ENCODE assay signal across 27 mouse cellular contexts in the genomic region with DNA sequence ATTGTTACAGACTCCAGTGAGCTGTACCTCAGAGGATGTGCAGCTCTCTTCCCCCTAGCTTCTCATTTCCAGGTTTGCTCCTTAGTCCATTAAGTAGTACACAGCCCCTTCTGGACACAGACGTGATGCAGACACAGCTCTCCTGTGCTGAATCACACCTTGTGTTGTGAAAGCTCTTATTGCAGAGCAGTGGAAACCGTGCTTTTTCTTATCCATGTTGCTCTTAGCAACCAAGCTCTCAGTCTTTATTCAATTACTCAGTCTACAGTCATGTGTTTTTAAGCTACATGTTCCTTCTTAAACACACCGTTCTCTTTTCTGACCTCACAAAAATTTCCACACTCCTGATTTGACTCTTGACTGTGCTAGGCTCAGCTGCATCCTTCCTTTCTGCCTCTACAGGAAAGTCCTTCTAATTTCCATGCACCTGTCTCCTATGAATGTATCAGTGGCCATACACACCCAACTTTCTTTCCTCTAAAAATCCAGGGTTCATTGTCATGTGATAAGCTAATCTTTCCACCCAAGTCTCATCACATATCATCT.
DNase-seq lines count a peak whose midpoint lies in the region; ATAC-seq and TF ChIP-seq lines count a peak whose summit lies in the region.
"Had no signal": no experiment of that assay in that cellular context is flagged by ENCODE, and none has a peak within 500 bp of the region (broad histone marks: within the 10 kb centered on the region; RNA-seq: fewer than 3 reads in every experiment).

No protein-coding gene starts in this region.

- no peaks in the 10 kb centered on the region for H3K4me1 ChIP-seq in forebrain, postnatal 0 days (ENCODE audit: insufficient read depth)
- H3K4me1 ChIP-seq in forebrain, embryonic 15.5 days, result no peaks in the 10 kb centered on the region
- no peaks in the 10 kb centered on the region for H3K4me1 ChIP-seq in midbrain, postnatal 0 days (ENCODE audit: insufficient read depth, low read length)
- H3K4me1 ChIP-seq in midbrain, embryonic 15.5 days, result no peaks in the 10 kb centered on the region
- no peaks in the 10 kb centered on the region for H3K4me1 ChIP-seq in heart, adult 2 months (ENCODE audit: control insufficient read depth, insufficient read depth, low read length)
- H3K4me1 ChIP-seq: embryonic facial prominence, embryonic 13.5 days; forebrain, embryonic 12.5 days; hindbrain, embryonic 12.5 days; hindbrain, embryonic 15.5 days had no signal

- no peak overlapping the region for H3K4me2 ChIP-seq in forebrain, postnatal 0 days (ENCODE audit: low read depth)
- no peak overlapping the region for H3K4me2 ChIP-seq in forebrain, embryonic 15.5 days (replicated peaks)
- no peak overlapping the region for H3K4me2 ChIP-seq in midbrain, postnatal 0 days (ENCODE audit: low read depth, low read length, poor library complexity, severe bottlenecking)
- H3K4me2 ChIP-seq in midbrain, embryonic 15.5 days, result no peak overlapping the region
- H3K4me2 ChIP-seq: embryonic facial prominence, embryonic 13.5 days; forebrain, embryonic 12.5 days; heart, embryonic 11.5 days; hindbrain, embryonic 12.5 days; hindbrain, embryonic 15.5 days had no signal

- no peaks in the 10 kb centered on the region for H3K79me2 ChIP-seq in heart, adult 2 months (replicated peaks; ENCODE audit: control insufficient read depth, insufficient read depth, low read length)

- peak; percentile 64 for ATAC-seq in forebrain, postnatal 0 days
- ATAC-seq in forebrain, embryonic 15.5 days (replicated peaks), result no peak
- ATAC-seq in midbrain, postnatal 0 days (ENCODE audit: low FRiP score), result no peak
- no peak for ATAC-seq in midbrain, embryonic 15.5 days (replicated peaks)
- ATAC-seq: forebrain, embryonic 16.5 days; inflammation-experienced regulatory T-cells, adult 6 months; intestine, embryonic 16.5 days had no signal

- no peak for TF ChIP-seq CTCF in forebrain, postnatal 0 days (IDR thresholded peaks at IDR 0.05; ENCODE audit: low read depth)
- no peak for TF ChIP-seq CTCF in midbrain, postnatal 0 days (IDR thresholded peaks at IDR 0.05)
- no peak for TF ChIP-seq CTCF in heart, adult 2 months (IDR thresholded peaks at IDR 0.05)

- H3K9ac ChIP-seq in forebrain, postnatal 0 days, result no peak overlapping the region
- H3K9ac ChIP-seq in forebrain, embryonic 15.5 days (replicated peaks), result no peak overlapping the region
- H3K9ac ChIP-seq in midbrain, postnatal 0 days (replicated peaks; ENCODE audit: low read length, poor library complexity, severe bottlenecking), result no peak overlapping the region
- no peak overlapping the region for H3K9ac ChIP-seq in midbrain, embryonic 15.5 days
- H3K9ac ChIP-seq in heart, adult 2 months (ENCODE audit: low read depth, low read length), result no peak overlapping the region
- H3K9ac ChIP-seq: embryonic facial prominence, embryonic 13.5 days; forebrain, embryonic 12.5 days; hindbrain, embryonic 12.5 days; hindbrain, embryonic 15.5 days had no signal

- no peak overlapping the region for H3K4me3 ChIP-seq in forebrain, postnatal 0 days (ENCODE audit: low read depth, low read length)
- H3K4me3 ChIP-seq in forebrain, embryonic 15.5 days, result no peak overlapping the region
- no peak overlapping the region for H3K4me3 ChIP-seq in midbrain, postnatal 0 days (ENCODE audit: low read depth, low read length)
- no peak overlapping the region for H3K4me3 ChIP-seq in midbrain, embryonic 15.5 days
- H3K4me3 ChIP-seq in heart, adult 2 months, result no peak overlapping the region
- H3K4me3 ChIP-seq: embryonic facial prominence, embryonic 10.5 days; embryonic facial prominence, embryonic 13.5 days; erythroblast, embryonic 14.5 days; forebrain, embryonic 12.5 days; gastrocnemius, adult 2 months; hindbrain, embryonic 12.5 days; hindbrain, embryonic 15.5 days had no signal

- no peaks in the 10 kb centered on the region for H3K27me3 ChIP-seq in forebrain, postnatal 0 days (ENCODE audit: insufficient read depth, low read length)
- no peaks in the 10 kb centered on the region for H3K27me3 ChIP-seq in forebrain, embryonic 15.5 days
- no peaks in the 10 kb centered on the region for H3K27me3 ChIP-seq in midbrain, postnatal 0 days (ENCODE audit: insufficient read depth, low read length)
- H3K27me3 ChIP-seq in midbrain, embryonic 15.5 days (replicated peaks), result no peaks in the 10 kb centered on the region
- no peaks in the 10 kb centered on the region for H3K27me3 ChIP-seq in heart, adult 2 months (ENCODE audit: control insufficient read depth, insufficient read depth, low read length)
- H3K27me3 ChIP-seq: embryonic facial prominence, embryonic 13.5 days; forebrain, embryonic 12.5 days; hindbrain, embryonic 12.5 days; hindbrain, embryonic 15.5 days had no signal

- H3K27ac ChIP-seq in forebrain, postnatal 0 days (ENCODE audit: low read depth, low read length), result no peak overlapping the region
- no peak overlapping the region for H3K27ac ChIP-seq in forebrain, embryonic 15.5 days (replicated peaks)
- H3K27ac ChIP-seq in midbrain, postnatal 0 days (ENCODE audit: low read depth, low read length), result no peak overlapping the region
- H3K27ac ChIP-seq in midbrain, embryonic 15.5 days, result no peak overlapping the region
- no peak overlapping the region for H3K27ac ChIP-seq in heart, adult 2 months
- H3K27ac ChIP-seq: embryonic facial prominence, embryonic 10.5 days; embryonic facial prominence, embryonic 13.5 days; forebrain, embryonic 12.5 days; gastrocnemius, adult 2 months; hindbrain, embryonic 12.5 days; hindbrain, embryonic 15.5 days had no signal

- no peaks in the 10 kb centered on the region for H3K36me3 ChIP-seq in forebrain, postnatal 0 days (ENCODE audit: insufficient read depth)
- no peaks in the 10 kb centered on the region for H3K36me3 ChIP-seq in forebrain, embryonic 15.5 days
- H3K36me3 ChIP-seq in midbrain, postnatal 0 days (ENCODE audit: insufficient read depth, low read length), result no peaks in the 10 kb centered on the region
- no peaks in the 10 kb centered on the region for H3K36me3 ChIP-seq in midbrain, embryonic 15.5 days (replicated peaks)
- H3K36me3 ChIP-seq in heart, adult 2 months (ENCODE audit: control insufficient read depth, insufficient read depth, low read length), result no peaks in the 10 kb centered on the region
- H3K36me3 ChIP-seq: embryonic facial prominence, embryonic 10.5 days; embryonic facial prominence, embryonic 13.5 days; forebrain, embryonic 12.5 days; G1E; hindbrain, embryonic 12.5 days; hindbrain, embryonic 15.5 days had no signal

- TF ChIP-seq POLR2A in heart, adult 2 months (IDR thresholded peaks at IDR 0.05; ENCODE audit: insufficient read depth, low read depth, low read length), result no peak

- 67% methylated on average over 3 of the region's 3 CpGs for WGBS in forebrain, postnatal 0 days
- 81% methylated on average over 3 of the region's 3 CpGs for WGBS in forebrain, embryonic 15.5 days
- 63% methylated on average over 3 of the region's 3 CpGs for WGBS in midbrain, postnatal 0 days
- 62% methylated on average over 3 of the region's 3 CpGs for WGBS in midbrain, embryonic 15.5 days
- 61% methylated on average over 3 of the region's 3 CpGs for WGBS in heart, adult 2 months

- TF ChIP-seq EP300 in heart, adult 2 months (IDR thresholded peaks at IDR 0.05; ENCODE audit: insufficient read depth, low read depth, low read length), result no peak

- DNase-seq in forebrain, postnatal 0 days, result no peak
- peak; percentile 9 for DNase-seq in midbrain, postnatal 0 days (ENCODE audit: low spot score)
- DNase-seq in NIH3T3 (ENCODE audit: low read depth), result peak; percentile 67
- no peak for DNase-seq in heart, adult 2 months
- DNase-seq in gastrocnemius, postnatal 14 days, result no peak
- DNase-seq: adrenal gland, postnatal 10 days; cerebellum, adult 11 months; cerebellum, adult 2 months; cerebellum, postnatal 10 days; cerebellum, postnatal 36 days; embryo, embryonic 11 days; gastrocnemius, adult 2 months; gastrocnemius, postnatal 25 days; kidney, adult 18-20 months had no signal

- intact Hi-C loops in heart, adult 2 months (cut with DNase I), result no loop called here
- intact Hi-C loops in gastrocnemius, postnatal 14 days (cut with DNase I; ENCODE audit: low total_unique reads), result no loop called here

- H3K9me3 ChIP-seq in forebrain, postnatal 0 days (ENCODE audit: low read length), result no peaks in the 10 kb centered on the region
- H3K9me3 ChIP-seq in forebrain, embryonic 15.5 days, result no peaks in the 10 kb centered on the region
- no peaks in the 10 kb centered on the region for H3K9me3 ChIP-seq in midbrain, postnatal 0 days (ENCODE audit: low read length)
- no peaks in the 10 kb centered on the region for H3K9me3 ChIP-seq in midbrain, embryonic 15.5 days
- H3K9me3 ChIP-seq: embryonic facial prominence, embryonic 10.5 days; embryonic facial prominence, embryonic 13.5 days; forebrain, embryonic 12.5 days; G1E; hindbrain, embryonic 12.5 days; hindbrain, embryonic 15.5 days had no signal

Comparison
In these comparisons a context has a peak if more than half of its experiments do, and no peak if none do; other contexts are left out.
1. DNase-seq: peak in midbrain, postnatal 0 days (single experiment) and NIH3T3 (single experiment); none in forebrain, postnatal 0 days (single experiment), heart, adult 2 months (0 of 2) and gastrocnemius, postnatal 14 days (single experiment).